Mouse (Mus musculus) hindbrain, embryonic 12.5 days (tissue): Measurements from ENCODE around the gene Slc4a5. TPM values are rescaled to one million over a fixed set of nuclear protein-coding genes. Genes with fewer than 3 reads are reported as not detected.

Experiments
- ATAC-seq: fragments of 200-750 bp; cut with Nextera tagmentation; 2 replicates; pipeline ENCODE4 v1.8.0; 2017; ENCODE audit warnings: moderate TSS enrichment; ENCODE audit not compliant: low FRiP score
- H3K27ac ChIP-seq: fragments of 300-500 bp; sonication (generic); 2 replicates; pipeline ENCODE4 v1.5.1; 2016; ENCODE audit warnings: mild to moderate bottlenecking
- H3K27me3 ChIP-seq: fragments of 300-500 bp; sonication (generic); 2 replicates; pipeline ENCODE4 v1.6.1; 2016; ENCODE audit warnings: mild to moderate bottlenecking
- H3K36me3 ChIP-seq: fragments of 300-500 bp; sonication (generic); 2 replicates; pipeline ENCODE4 v1.6.1; 2016; ENCODE audit warnings: mild to moderate bottlenecking
- H3K4me1 ChIP-seq: fragments of 300-500 bp; sonication (generic); 2 replicates; pipeline ENCODE4 v1.6.1; 2016
- H3K4me2 ChIP-seq: fragments of 300-500 bp; sonication (generic); replicated peaks from 2 replicates; pipeline ENCODE4 v1.6.1; 2016; ENCODE audit warnings: mild to moderate bottlenecking
- H3K4me3 ChIP-seq: fragments of 300-500 bp; sonication (generic); 2 replicates; pipeline ENCODE4 v1.5.1; 2016; ENCODE audit warnings: mild to moderate bottlenecking
- H3K9ac ChIP-seq: fragments of 300-500 bp; sonication (generic); 2 replicates; pipeline ENCODE4 v1.6.1; 2016; ENCODE audit warnings: mild to moderate bottlenecking, moderate library complexity
- H3K9me3 ChIP-seq: fragments of 300-500 bp; sonication (generic); replicated peaks from 2 replicates; pipeline ENCODE4 v1.6.1; 2016; ENCODE audit warnings: mild to moderate bottlenecking
- WGBS: fragments of 180-500 bp; shearing (Covaris S2); methylation state at CpG from one replicate; pipeline ENCODE4 v1.1.7; 2016; 5-methylcytosine and 5-hydroxymethylcytosine counted together
- polyA plus RNA-seq: library from polyadenylated mRNA; unstranded; fragments of >200 nt; fragmentation: Nextera tagmentation; extraction: Ambion mirVana; gene quantifications from 2 replicates; pipeline ENCODE4 v1.2.1, GENCODE M21; 2016

The Slc4a5 gene
- polyA plus RNA-seq, 1 experiment from 2014 or later, result 5.0 TPM

DNA sequence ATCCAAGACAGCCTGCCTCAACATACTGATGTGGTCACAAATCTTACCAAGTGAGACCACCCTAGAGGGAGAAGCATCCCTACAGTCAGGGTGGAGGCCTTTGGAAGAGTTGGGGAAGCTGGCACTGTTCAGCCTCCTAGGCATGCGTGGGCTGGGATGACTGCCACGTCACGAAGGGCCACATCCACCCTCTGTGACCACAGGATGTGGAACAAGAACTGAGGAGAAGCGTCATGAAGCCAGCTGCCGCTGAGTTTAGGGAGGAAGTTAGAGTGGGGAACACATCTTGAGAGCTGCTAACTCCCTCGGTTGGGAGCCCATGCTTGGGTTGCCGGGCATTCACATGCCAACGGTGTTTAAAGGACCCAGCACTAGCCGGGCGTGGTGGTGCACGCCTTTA lies 54.1 kb downstream of the Slc4a5 start:
- ATAC-seq, result no peak
- Histone ChIP-seq H3K4me1 (no peaks in the 10 kb centered on the region), H3K9ac (no peak overlapping the region), H3K27me3 (peaks cover 4% of the 10 kb centered on the region; the same call in 1 of the 2 replicates), H3K4me3 (no peak overlapping the region), H3K27ac (no peak overlapping the region), H3K4me2 (no peak overlapping the region), H3K9me3 (no peaks in the 10 kb centered on the region), H3K36me3 (no peaks in the 10 kb centered on the region)
- WGBS, result 87% methylated on average over 11 of the region's 11 CpGs

DNA sequence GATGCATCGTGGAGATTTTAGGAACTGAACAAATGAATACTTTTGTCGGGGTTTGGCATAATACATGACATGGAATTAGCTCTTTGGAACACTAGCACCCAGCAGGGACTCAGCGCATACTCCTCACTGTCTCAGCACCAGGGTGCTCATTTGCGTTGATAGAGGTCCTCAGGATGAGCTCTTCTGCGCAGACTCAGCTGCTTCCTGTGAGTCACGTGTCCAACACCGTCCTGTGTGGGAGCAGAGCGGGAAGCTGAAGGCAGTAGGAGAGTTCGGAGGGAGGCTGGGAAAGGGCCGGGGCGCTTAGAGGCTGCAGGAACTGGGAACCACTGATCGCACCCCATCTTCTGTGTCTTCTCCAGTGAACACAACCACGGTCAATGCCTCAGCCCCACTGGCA lies 57.5 kb downstream of the Slc4a5 start:
- Histone ChIP-seq H3K4me1 (no peaks in the 10 kb centered on the region), H3K9ac (no peak overlapping the region), H3K4me3 (no peak overlapping the region), H3K36me3 (no peaks in the 10 kb centered on the region), H3K27me3 (peaks cover 4% of the 10 kb centered on the region; the same call in 1 of the 2 replicates), H3K27ac (no peak overlapping the region), H3K4me2 (no peak overlapping the region), H3K9me3 (no peaks in the 10 kb centered on the region)
- WGBS, result 73% methylated on average over 13 of the region's 13 CpGs
- ATAC-seq, result no peak

DNA sequence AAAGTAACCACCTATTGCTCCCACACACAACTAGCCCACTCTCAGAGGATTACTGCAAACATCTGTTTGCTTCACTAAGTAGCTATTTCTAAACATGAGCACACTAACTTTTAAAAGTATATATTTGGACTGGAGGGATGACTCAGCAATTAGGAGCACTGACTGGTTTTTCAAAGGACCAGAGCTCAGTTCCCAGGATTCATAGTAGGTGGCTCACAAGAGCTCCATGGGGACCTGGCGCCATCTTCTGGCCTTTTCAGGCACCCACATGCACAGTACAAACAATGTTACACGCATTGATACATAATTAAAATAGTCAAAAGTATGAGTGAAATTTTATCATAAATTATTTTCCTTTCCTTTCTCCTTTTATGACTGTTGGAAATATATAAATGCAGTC lies 59.3 kb downstream of the Slc4a5 start:
- H3K27me3 ChIP-seq, result peaks cover 4% of the 10 kb centered on the region; the same call in 1 of the 2 replicates
- WGBS, result 23% methylated on average over 2 of the region's 2 CpGs
- H3K36me3 ChIP-seq, result no peaks in the 10 kb centered on the region
- H3K27ac ChIP-seq, result no peak overlapping the region
- H3K4me2 ChIP-seq, result no peak overlapping the region
- no peak overlapping the region for H3K4me3 ChIP-seq
- no peaks in the 10 kb centered on the region for H3K4me1 ChIP-seq
- H3K9ac ChIP-seq, result no peak overlapping the region
- H3K9me3 ChIP-seq, result no peaks in the 10 kb centered on the region
- ATAC-seq, result no peak

DNA sequence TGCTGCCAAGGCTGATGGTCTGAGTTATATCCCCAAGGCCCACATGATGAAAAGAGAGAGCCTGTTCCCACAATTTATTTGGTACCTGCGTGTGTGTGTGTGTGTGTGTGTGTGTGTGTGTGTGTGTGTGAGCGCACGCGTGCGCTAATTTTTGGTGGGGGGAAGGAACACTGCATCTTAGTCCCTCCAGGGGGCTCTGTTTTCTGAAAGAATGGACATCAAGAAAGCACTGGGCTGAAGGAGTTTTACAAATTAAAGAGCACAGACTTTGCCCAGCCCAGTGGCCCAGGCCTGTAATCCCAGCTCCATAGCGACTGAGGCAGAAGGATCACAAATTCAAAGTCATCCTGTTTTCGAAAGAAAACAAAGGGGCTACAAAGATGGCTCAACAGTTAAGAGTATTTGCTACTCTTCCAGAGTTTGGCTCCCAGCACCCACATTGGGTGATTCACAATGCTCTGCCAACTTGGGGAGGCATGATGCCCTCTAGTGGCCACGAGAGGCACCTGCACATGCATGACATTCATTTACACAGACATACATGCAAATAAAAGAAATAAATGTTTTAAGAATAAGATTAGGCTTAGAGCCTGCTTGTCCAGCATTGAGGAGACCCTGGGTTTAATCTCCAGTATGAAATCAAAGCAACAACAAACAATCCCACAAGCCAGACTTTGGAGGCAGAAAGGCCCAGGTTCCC lies 60.8 kb downstream of the Slc4a5 start:
- no peaks in the 10 kb centered on the region for H3K4me1 ChIP-seq
- H3K27ac ChIP-seq, result no peak overlapping the region
- no peaks in the 10 kb centered on the region for H3K36me3 ChIP-seq
- no peak for ATAC-seq
- H3K4me2 ChIP-seq, result no peak overlapping the region
- no peaks in the 10 kb centered on the region for H3K9me3 ChIP-seq
- H3K9ac ChIP-seq, result no peak overlapping the region
- 73% methylated on average over 8 of the region's 8 CpGs for WGBS
- no peak overlapping the region for H3K4me3 ChIP-seq
- peaks cover 4% of the 10 kb centered on the region; the same call in 1 of the 2 replicates for H3K27me3 ChIP-seq

DNA sequence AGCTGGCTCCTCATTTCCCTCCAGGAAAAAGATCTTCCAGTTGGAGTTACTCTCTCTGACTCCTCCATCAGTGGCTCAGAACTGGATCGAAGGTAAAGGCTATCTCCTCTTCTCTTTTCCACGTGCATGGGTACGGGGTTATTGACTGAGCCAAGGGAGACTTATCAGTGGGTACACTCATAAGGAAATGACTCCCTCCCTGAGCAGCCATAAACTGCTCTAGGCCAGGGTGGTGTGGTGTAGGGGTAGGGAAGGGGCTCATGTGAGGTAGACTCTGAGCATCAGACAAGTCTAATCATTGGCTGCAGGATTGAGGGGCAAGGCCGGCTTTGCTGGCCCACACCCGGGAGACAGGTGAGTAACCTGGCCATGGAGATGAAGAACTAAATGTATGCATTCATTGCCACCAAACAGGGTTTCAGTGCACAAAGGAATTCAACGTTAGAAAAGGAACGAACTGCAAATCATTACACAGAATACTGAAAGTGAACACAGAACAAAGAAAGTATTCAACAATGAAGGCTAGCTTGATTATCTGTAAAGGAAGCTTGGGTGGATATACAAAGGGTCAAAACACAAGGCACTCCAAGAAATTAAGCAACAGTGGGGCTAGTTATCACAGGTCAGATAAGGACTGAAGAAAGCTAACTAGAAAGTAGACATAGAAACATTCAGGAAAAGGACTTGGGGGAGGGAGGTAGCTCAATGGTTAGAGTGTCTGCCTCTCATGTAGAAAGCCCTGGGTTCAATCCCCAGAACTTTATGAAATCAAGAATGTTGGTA lies 81.0 kb downstream of the Slc4a5 start:
- H3K9me3 ChIP-seq, result no peaks in the 10 kb centered on the region
- H3K4me2 ChIP-seq, result no peak overlapping the region
- H3K27me3 ChIP-seq, result no peaks in the 10 kb centered on the region
- no peaks in the 10 kb centered on the region for H3K4me1 ChIP-seq
- H3K9ac ChIP-seq, result no peak overlapping the region
- ATAC-seq, result no peak
- no peak overlapping the region for H3K4me3 ChIP-seq
- peaks cover 15% of the 10 kb centered on the region; the same call in 1 of the 2 replicates for H3K36me3 ChIP-seq
- no peak overlapping the region for H3K27ac ChIP-seq
- 87% methylated on average over 7 of the region's 7 CpGs for WGBS

DNA sequence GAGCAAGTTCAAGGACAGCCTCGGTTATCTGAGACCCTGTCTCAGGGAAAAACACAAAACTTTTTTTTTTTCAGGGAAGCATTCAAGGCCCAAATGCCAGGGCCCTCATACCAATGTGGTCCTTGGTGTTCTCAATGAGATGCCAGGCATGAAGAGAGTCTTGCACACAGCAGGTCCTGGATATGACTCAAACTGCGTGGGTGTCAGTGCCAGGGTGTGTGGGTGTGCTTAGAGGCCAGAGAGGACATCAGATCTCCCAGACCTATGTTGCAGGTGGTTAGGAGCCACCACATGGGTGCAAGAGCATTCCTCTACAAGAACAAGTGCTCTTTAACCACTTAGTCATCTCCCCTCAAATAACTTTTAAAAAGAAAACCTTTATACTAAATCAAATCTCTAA lies 81.7 kb downstream of the Slc4a5 start:
- no peak for ATAC-seq
- WGBS, result 82% methylated on average over 2 of the region's 2 CpGs
- Histone ChIP-seq H3K4me2 (no peak overlapping the region), H3K4me1 (no peaks in the 10 kb centered on the region), H3K36me3 (peaks cover 22% of the 10 kb centered on the region), H3K27me3 (no peaks in the 10 kb centered on the region), H3K9me3 (no peaks in the 10 kb centered on the region), H3K4me3 (no peak overlapping the region), H3K9ac (no peak overlapping the region), H3K27ac (no peak overlapping the region)

DNA sequence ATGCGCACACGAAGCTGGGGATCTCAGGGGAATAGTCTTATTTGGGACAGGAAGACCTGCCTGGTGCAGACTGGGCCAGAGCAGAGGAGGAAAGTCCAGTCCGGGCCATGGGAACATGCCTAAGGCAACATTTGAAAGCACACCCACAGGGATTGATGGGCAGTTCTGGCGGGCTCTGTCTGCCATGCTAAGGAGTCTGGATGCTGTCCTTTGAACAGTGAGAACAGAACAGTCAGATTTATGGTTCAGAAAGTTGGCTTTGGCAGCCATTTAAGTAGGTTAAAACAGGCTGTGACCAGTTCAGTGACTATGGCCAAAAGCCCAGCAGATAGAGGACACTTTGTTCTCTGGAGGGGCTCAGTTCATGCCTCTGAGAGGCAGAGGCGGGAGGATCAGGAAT lies 82.6 kb downstream of the Slc4a5 start:
- no peak overlapping the region for H3K4me2 ChIP-seq
- no peak overlapping the region for H3K4me3 ChIP-seq
- H3K9me3 ChIP-seq, result no peaks in the 10 kb centered on the region
- no peak for ATAC-seq
- H3K27me3 ChIP-seq, result no peaks in the 10 kb centered on the region
- 80% methylated on average over 5 of the region's 5 CpGs for WGBS
- no peaks in the 10 kb centered on the region for H3K4me1 ChIP-seq
- peaks cover 31% of the 10 kb centered on the region for H3K36me3 ChIP-seq
- H3K9ac ChIP-seq, result no peak overlapping the region
- H3K27ac ChIP-seq, result no peak overlapping the region

DNA sequence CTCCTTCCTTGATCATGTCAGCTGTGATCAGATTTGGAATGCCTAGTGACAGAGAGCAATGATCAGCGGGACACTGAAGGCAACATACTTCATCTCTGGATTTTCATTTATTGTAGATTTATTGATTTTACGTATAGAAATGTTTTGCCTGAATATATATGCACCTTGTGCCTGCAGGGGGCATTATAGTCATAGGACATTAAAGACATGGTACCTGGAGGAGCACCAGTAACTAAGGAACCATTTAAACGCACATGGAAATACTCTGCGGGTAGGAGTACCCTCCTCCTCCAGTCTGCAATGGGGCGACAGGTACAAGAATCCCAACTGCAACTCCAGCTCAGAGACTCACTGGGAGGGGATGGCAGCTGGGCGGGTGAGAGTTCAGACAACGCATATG lies 89.4 kb downstream of the Slc4a5 start:
- Histone ChIP-seq H3K27me3 (no peaks in the 10 kb centered on the region), H3K27ac (no peak overlapping the region), H3K9me3 (no peaks in the 10 kb centered on the region), H3K4me1 (no peaks in the 10 kb centered on the region), H3K4me3 (no peak overlapping the region), H3K9ac (no peak overlapping the region), H3K36me3 (peaks cover 68% of the 10 kb centered on the region), H3K4me2 (no peak overlapping the region)
- no peak for ATAC-seq
- WGBS, result 92% methylated on average over 7 of the region's 7 CpGs

DNA sequence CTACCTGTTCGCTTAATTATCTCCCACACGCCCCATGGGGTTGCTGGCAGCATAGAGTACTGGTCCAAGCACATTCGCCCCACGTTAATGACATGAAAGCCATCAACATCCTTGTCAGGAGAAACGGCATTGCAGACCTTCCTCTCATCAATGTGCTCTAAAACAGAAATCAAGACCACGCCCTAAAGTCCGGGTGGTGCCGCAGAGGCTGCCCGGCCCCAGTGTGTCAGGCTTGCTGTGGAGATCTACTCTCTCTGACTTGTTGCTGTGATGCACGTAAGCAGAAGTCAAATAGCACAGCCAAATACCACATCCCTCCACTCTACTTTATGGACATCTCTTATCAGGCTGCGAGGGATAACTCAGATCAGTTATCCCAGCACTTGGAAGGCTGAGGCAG lies 91.6 kb downstream of the Slc4a5 start:
- Histone ChIP-seq H3K36me3 (peaks cover 50% of the 10 kb centered on the region), H3K27me3 (no peaks in the 10 kb centered on the region), H3K4me1 (peaks cover 9% of the 10 kb centered on the region), H3K4me3 (no peak overlapping the region), H3K9ac (no peak overlapping the region), H3K4me2 (no peak overlapping the region), H3K9me3 (no peaks in the 10 kb centered on the region), H3K27ac (no peak overlapping the region)
- 92% methylated on average over 11 of the region's 11 CpGs for WGBS
- no peak for ATAC-seq

DNA sequence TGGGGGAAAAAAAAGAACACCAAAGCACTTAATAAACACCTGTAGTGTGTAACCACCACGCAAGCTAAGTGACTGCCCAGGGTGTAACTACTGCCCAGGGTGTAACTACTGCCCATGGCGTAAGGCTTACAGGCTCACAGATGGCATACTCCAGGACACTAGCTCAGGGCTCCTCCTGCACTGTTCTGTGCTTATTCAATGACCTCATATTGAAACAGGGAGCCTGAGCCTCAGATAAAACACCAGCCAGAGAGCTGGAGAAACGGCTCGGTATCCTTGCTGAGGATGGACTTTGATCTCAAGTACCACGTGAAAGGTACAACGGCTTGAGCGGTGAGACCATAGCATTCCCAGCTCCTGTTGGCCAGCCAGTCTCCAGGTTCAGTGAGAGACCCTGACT lies 92.4 kb downstream of the Slc4a5 start:
- WGBS, result 93% methylated on average over 7 of the region's 7 CpGs
- H3K4me1 ChIP-seq, result peaks cover 15% of the 10 kb centered on the region
- ATAC-seq, result no peak
- peaks cover 41% of the 10 kb centered on the region for H3K36me3 ChIP-seq
- H3K4me3 ChIP-seq, result no peak overlapping the region
- no peak overlapping the region for H3K27ac ChIP-seq
- H3K9ac ChIP-seq, result no peak overlapping the region
- no peaks in the 10 kb centered on the region for H3K9me3 ChIP-seq
- no peak overlapping the region for H3K4me2 ChIP-seq
- no peaks in the 10 kb centered on the region for H3K27me3 ChIP-seq

DNA sequence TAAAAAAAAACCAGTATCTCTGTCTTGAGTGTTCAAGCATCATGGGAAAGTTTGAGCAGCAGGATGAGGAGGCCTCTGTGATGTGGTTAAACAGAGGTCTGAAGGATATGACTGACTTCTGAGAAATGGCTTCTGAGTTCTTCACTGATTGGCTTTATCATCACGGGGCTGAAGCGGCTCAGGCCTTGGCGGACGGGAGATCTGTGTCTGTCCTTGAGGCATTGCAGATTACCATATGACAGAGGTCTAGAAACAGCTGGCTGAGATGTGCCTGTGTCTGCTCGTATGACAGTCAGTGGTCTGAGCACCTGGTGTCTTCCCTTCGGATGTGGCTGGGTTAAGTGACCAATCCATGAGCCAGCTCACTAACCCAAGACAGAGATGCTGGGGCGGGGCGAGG lies 92.9 kb downstream of the Slc4a5 start:
- Histone ChIP-seq H3K27me3 (no peaks in the 10 kb centered on the region), H3K9me3 (no peaks in the 10 kb centered on the region), H3K4me3 (no peak overlapping the region), H3K4me2 (no peak overlapping the region), H3K36me3 (peaks cover 38% of the 10 kb centered on the region), H3K27ac (no peak overlapping the region), H3K4me1 (peaks cover 15% of the 10 kb centered on the region), H3K9ac (no peak overlapping the region)
- 84% methylated on average over 8 of the region's 8 CpGs for WGBS
- no peak for ATAC-seq

DNA sequence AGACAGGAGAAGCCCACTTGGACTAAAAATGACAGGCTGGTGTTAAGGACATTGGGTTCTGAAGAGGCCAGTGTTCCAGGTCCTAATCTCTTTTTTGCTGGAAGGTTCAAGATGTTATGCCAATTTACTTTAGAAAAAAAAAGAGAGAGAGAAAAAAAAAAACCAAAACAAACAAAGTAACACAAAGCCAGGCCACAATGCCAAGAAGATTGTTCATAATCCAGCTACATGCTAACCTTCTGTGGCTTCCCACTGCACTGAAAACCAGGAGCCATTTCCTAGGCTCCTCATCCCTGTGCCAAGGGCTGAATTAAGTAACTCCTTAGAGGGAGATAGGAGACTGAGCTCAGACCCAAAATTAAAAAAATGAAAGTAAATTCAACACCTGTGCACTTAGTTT lies 95.7 kb downstream of the Slc4a5 start:
- no peak overlapping the region for H3K9ac ChIP-seq
- no peak overlapping the region for H3K27ac ChIP-seq
- no peaks in the 10 kb centered on the region for H3K9me3 ChIP-seq
- peaks cover 17% of the 10 kb centered on the region for H3K36me3 ChIP-seq
- peak overlapping the region; percentile 77 for H3K4me2 ChIP-seq
- peaks cover 15% of the 10 kb centered on the region for H3K4me1 ChIP-seq
- no peaks in the 10 kb centered on the region for H3K27me3 ChIP-seq
- ATAC-seq, result no peak
- no peak overlapping the region for H3K4me3 ChIP-seq

DNA sequence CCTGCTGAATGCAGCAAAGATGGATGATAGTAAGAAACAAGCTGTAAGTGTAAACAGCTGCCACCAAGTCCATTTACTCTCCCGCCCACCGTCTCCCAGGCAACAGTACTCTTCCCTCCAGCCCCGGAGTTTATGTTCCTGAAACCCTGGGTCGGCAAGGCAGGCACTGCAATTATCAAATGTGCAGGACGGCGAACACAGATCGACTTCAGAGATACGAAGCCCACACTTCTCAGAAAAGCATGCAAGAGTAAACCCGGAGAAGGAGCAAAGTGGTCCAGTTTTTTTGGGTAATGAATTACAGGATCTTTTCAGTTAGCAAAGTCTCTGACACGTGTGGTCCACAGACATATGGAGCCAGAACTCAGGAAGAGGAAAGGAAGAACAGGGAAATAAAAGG lies 96.4 kb downstream of the Slc4a5 start:
- ATAC-seq, result no peak
- Histone ChIP-seq H3K4me1 (peaks cover 15% of the 10 kb centered on the region), H3K27ac (no peak overlapping the region), H3K27me3 (no peaks in the 10 kb centered on the region), H3K4me2 (peak overlapping the region; percentile 77), H3K9ac (no peak overlapping the region; the same call in 1 of the 2 replicates), H3K9me3 (no peaks in the 10 kb centered on the region), H3K4me3 (peak overlapping the region; percentile 92), H3K36me3 (peaks cover 16% of the 10 kb centered on the region)
- WGBS, result 6% methylated on average over 10 of the region's 10 CpGs
